Mouse (Mus musculus) spleen, adult 2 months (tissue): ENCODE results near the gene Slc25a45.

Experiments used
- CTCF ChIP-seq: fragments of 200-500 bp; IDR thresholded peaks from 2 replicates; pipeline ENCODE4 v1.5.1; 2011; ENCODE audit warnings: mild to moderate bottlenecking, inconsistent platforms; ENCODE audit not compliant: insufficient read depth, insufficient read length, insufficient replicate concordance; ENCODE audit errors: extremely low read depth
- POLR2A ChIP-seq: fragments of 200-500 bp; IDR thresholded peaks from 2 replicates; pipeline ENCODE4 v1.6.1; 2011; ENCODE audit warnings: low read depth, low read length, inconsistent platforms

GRCm38 (mm10) chr19:5828155-5828554 lies 49.5 kb upstream of the Slc25a45 start:
- TF ChIP-seq CTCF (no peak), POLR2A (no peak)
